Mouse (Mus musculus) forebrain, embryonic 11.5 days (tissue): ENCODE results near the gene Abcb8. TPM values are rescaled to one million over a fixed set of nuclear protein-coding genes. Genes with fewer than 3 reads are reported as not detected.

Source experiments
- ATAC-seq: fragments of 200-750 bp; cut with Nextera tagmentation; replicated peaks from 2 replicates; pipeline ENCODE4 v1.8.0; 2017; ENCODE audit warnings: moderate TSS enrichment; ENCODE audit not compliant: low FRiP score
- DNase-seq: peaks from one replicate; pipeline ENCODE4 v3.0.0-alpha.2; 2017; ENCODE audit warnings: low spot score
- H3K27ac ChIP-seq: fragments of 300-500 bp; sonication (generic); 2 replicates; pipeline ENCODE4 v1.5.1; 2014; ENCODE audit warnings: low read depth, low read length
- H3K27me3 ChIP-seq: fragments of 300-500 bp; sonication (generic); 2 replicates; pipeline ENCODE4 v1.6.1; 2014; ENCODE audit warnings: mild to moderate bottlenecking, low read length, mixed read lengths; ENCODE audit not compliant: control insufficient read depth, insufficient read depth
- H3K36me3 ChIP-seq: fragments of 300-500 bp; sonication (generic); 2 replicates; pipeline ENCODE4 v1.6.1; 2014; ENCODE audit warnings: mild to moderate bottlenecking, low read length, moderate library complexity, mixed read lengths; ENCODE audit not compliant: control insufficient read depth, insufficient read depth
- H3K4me1 ChIP-seq: fragments of 300-500 bp; sonication (generic); replicated peaks from 2 replicates; pipeline ENCODE4 v1.6.1; 2014; ENCODE audit warnings: low read length, mixed read lengths; ENCODE audit not compliant: control insufficient read depth, insufficient read depth
- H3K4me2 ChIP-seq: fragments of 300-500 bp; sonication (generic); 2 replicates; pipeline ENCODE4 v1.6.1; 2014; ENCODE audit warnings: low read depth, mild to moderate bottlenecking, low read length, moderate library complexity, mixed read lengths; ENCODE audit not compliant: severe bottlenecking
- H3K4me3 ChIP-seq: fragments of 300-500 bp; sonication (generic); 2 replicates; pipeline ENCODE4 v1.5.1; 2014; ENCODE audit warnings: low read depth, low read length
- H3K9ac ChIP-seq: fragments of 300-500 bp; sonication (generic); 2 replicates; pipeline ENCODE4 v1.6.1; 2014; ENCODE audit warnings: low read length
- H3K9me3 ChIP-seq: fragments of 300-500 bp; sonication (generic); 2 replicates; pipeline ENCODE4 v1.6.1; 2016; ENCODE audit warnings: low read length, mixed read lengths; ENCODE audit not compliant: control insufficient read depth
- WGBS: fragments of 180-500 bp; shearing (Covaris S2); extraction: QIAGEN DNeasy Blood & Tissue Kit; methylation state at CpG from one replicate; pipeline ENCODE4 v1.1.7; 2014; 5-methylcytosine and 5-hydroxymethylcytosine counted together
- polyA plus RNA-seq: library from polyadenylated mRNA; unstranded; fragments of >200 nt; fragmentation: Nextera tagmentation; extraction: Ambion mirVana; gene quantifications from 2 replicates; pipeline ENCODE4 v1.2.1, GENCODE M21; 2014

The Abcb8 gene
- polyA plus RNA-seq, 1 experiment from 2014 or later = 45.5 TPM

- Histone ChIP-seq H3K4me3 (peak overlapping the region; percentile 93), H3K4me2 (peak overlapping the region; percentile 98), H3K4me1 (peaks cover 31% of the 10 kb centered on the region), H3K9me3 (no peaks in the 10 kb centered on the region), H3K36me3 (no peaks in the 10 kb centered on the region; the same call in 1 of the 2 replicates), H3K27me3 (no peaks in the 10 kb centered on the region), H3K27ac (peak overlapping the region; percentile 86; the same call in 1 of the 2 replicates), H3K9ac (no peak overlapping the region; the same call in 1 of the 2 replicates)
- no peak for DNase-seq
- 0 out of 2 replicates have a peak, but pooled peaks have one; percentile 1 for ATAC-seq
- 23% methylated on average over 2 of the region's 2 CpGs for whole genome bisulfite sequencing
Measured at GRCm38 (mm10) chr5:24453985-24454303, 60.5 kb downstream of the Abcb8 start.

- Histone ChIP-seq H3K4me1 (peaks cover 31% of the 10 kb centered on the region), H3K4me2 (0 out of 2 replicates have a peak overlapping the region, but pooled peaks have one; percentile 15), H3K27me3 (no peaks in the 10 kb centered on the region), H3K4me3 (no peak overlapping the region), H3K9ac (no peak overlapping the region), H3K27ac (0 out of 2 replicates have a peak overlapping the region, but pooled peaks have one; percentile 4), H3K36me3 (no peaks in the 10 kb centered on the region; the same call in 1 of the 2 replicates), H3K9me3 (no peaks in the 10 kb centered on the region)
- DNase-seq (no peak), ATAC-seq (no peak)
- 66% methylated on average over 3 of the region's 3 CpGs for WGBS
Measured at GRCm38 (mm10) chr5:24455076-24455475, 61.6 kb downstream of the Abcb8 start.

GRCm38 (mm10) chr5:24455613-24456012, 62.1 kb downstream of the Abcb8 start:
- Histone ChIP-seq H3K27me3 (no peaks in the 10 kb centered on the region), H3K36me3 (no peaks in the 10 kb centered on the region; the same call in 1 of the 2 replicates), H3K9me3 (no peaks in the 10 kb centered on the region), H3K4me1 (peaks cover 31% of the 10 kb centered on the region), H3K4me2 (0 out of 2 replicates have a peak overlapping the region, but pooled peaks have one; percentile 8), H3K9ac (no peak overlapping the region), H3K4me3 (no peak overlapping the region), H3K27ac (no peak overlapping the region)
- no peak for ATAC-seq
- no peak for DNase-seq
- 64% methylated on average over 7 of the region's 7 CpGs for WGBS

Other genes starting within 250 kb of the Abcb8 start
- gene Nupl2, start 228.7 kb upstream of the Abcb8 start, polyA plus RNA-seq = 22.4 and 23.1 TPM in 2 replicates
- 9.1 and 10.9 TPM in 2 replicates for gene Kcnh2, start 42.1 kb upstream of the Abcb8 start, polyA plus RNA-seq
- gene Nos3, start 28.9 kb upstream of the Abcb8 start, polyA plus RNA-seq = 6.6 and 7.4 TPM in 2 replicates
- 0.21 and 0.44 TPM in 2 replicates for gene Atg9b, start 1.5 kb upstream of the Abcb8 start, polyA plus RNA-seq
- gene Asic3, start 19.7 kb downstream of the Abcb8 start, polyA plus RNA-seq = not detected in 2 replicates
- gene Cdk5, start 29.9 kb downstream of the Abcb8 start, polyA plus RNA-seq = 47.5 and 53.9 TPM in 2 replicates
- 28.4 and 28.7 TPM in 2 replicates for gene Slc4a2, start 30.2 kb downstream of the Abcb8 start, polyA plus RNA-seq
- gene Fastk, start 51.6 kb downstream of the Abcb8 start, polyA plus RNA-seq = 104 and 116 TPM in 2 replicates
- gene Tmub1, start 54.2 kb downstream of the Abcb8 start, polyA plus RNA-seq = 30.2 and 31.8 TPM in 2 replicates
- gene Agap3, start 58.5 kb downstream of the Abcb8 start, polyA plus RNA-seq = 52.7 and 67.0 TPM in 2 replicates
- gene Gbx1, start 133.5 kb downstream of the Abcb8 start, polyA plus RNA-seq = 0.64 and 0.79 TPM in 2 replicates
- 0.11 TPM in 1 of 2 replicates, not detected in the other for gene Asb10, start 147.3 kb downstream of the Abcb8 start, polyA plus RNA-seq
- gene 4931409K22Rik, start 163.1 kb downstream of the Abcb8 start, polyA plus RNA-seq = 0.20 TPM in 1 of 2 replicates, not detected in the other
- 153 and 165 TPM in 2 replicates for gene Abcf2, start 183.8 kb downstream of the Abcb8 start, polyA plus RNA-seq
- gene Chpf2, start 193.1 kb downstream of the Abcb8 start, polyA plus RNA-seq = 11.4 and 11.5 TPM in 2 replicates
- 76.0 and 93.8 TPM in 2 replicates for gene Smarcd3, start 230.7 kb downstream of the Abcb8 start, polyA plus RNA-seq